Mouse (Mus musculus): ENCODE results near the gene Kcnip1. TPM values are rescaled to one million over a fixed set of nuclear protein-coding genes. Genes with fewer than 3 reads are reported as not detected.

The Kcnip1 gene
- polyA plus RNA-seq, 1 experiment from 2014 or later: 3.1 TPM

DNA sequence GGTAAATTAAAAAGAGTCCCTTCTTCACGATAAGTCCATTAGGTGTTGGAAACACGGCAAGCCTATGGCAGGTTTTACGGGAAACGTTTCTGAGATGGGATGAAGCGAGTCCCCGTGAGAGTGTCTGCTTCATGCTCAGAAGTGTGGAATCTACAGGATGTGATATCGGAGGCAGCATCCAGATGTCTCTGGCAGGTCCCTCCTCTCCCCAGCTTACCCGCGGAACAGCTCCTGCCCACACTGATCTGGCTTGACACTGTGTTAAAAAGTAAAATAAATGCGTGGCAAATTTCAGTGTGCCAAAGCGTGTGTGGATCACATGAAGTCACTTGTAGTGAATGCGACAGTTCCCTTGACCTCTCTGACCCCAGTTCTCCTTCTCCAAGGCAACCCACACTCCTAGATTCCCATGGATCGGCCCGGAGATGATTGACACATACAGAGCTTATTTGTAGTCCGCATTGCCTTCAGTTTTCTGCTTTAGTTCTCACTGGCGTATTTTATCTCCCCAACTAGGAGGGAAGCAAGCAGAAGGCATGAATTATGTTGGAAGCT lies 231.7 kb downstream of the Kcnip1 start:
- Histone ChIP-seq H3K27ac (no peak overlapping the region), H3K27me3 (peaks cover 6% of the 10 kb centered on the region; the same call in 1 of the 2 replicates), H3K4me3 (no peak overlapping the region), H3K9me3 (no peaks in the 10 kb centered on the region), H3K4me1 (0 out of 2 replicates have a peak, but pooled peaks cover 2% of the 10 kb centered on the region), H3K4me2 (replicated peaks) (no peak overlapping the region), H3K9ac (no peak overlapping the region), H3K36me3 (no peaks in the 10 kb centered on the region)
- no peak for ATAC-seq (ENCODE audit: low FRiP score, low read depth)
- WGBS: 74% methylated on average over 16 of the region's 16 CpGs

GRCm38 (mm10) chr11:33756624-33757023 lies 236.3 kb downstream of the Kcnip1 start:
- no peaks in the 10 kb centered on the region for H3K36me3 ChIP-seq
- no peak overlapping the region for H3K27ac ChIP-seq
- ATAC-seq (ENCODE audit: low FRiP score, low read depth): no peak
- no peak overlapping the region for H3K4me2 ChIP-seq (replicated peaks)
- no peak overlapping the region for H3K4me3 ChIP-seq
- H3K27me3 ChIP-seq: peaks cover 16% of the 10 kb centered on the region; the same call in 1 of the 2 replicates
- WGBS: 65% methylated on average over 15 of the region's 15 CpGs
- H3K4me1 ChIP-seq: peaks cover 10% of the 10 kb centered on the region; the same call in 1 of the 2 replicates
- no peaks in the 10 kb centered on the region for H3K9me3 ChIP-seq
- H3K9ac ChIP-seq: no peak overlapping the region

GRCm38 (mm10) chr11:33752431-33752873 lies 240.5 kb downstream of the Kcnip1 start:
- H3K9me3 ChIP-seq: no peaks in the 10 kb centered on the region
- peaks cover 7% of the 10 kb centered on the region; the same call in 1 of the 2 replicates for H3K4me1 ChIP-seq
- no peak overlapping the region for H3K4me2 ChIP-seq (replicated peaks)
- no peak for ATAC-seq (ENCODE audit: low FRiP score, low read depth)
- H3K36me3 ChIP-seq: no peaks in the 10 kb centered on the region
- H3K4me3 ChIP-seq: no peak overlapping the region
- H3K27me3 ChIP-seq: peaks cover 13% of the 10 kb centered on the region; the same call in 1 of the 2 replicates
- H3K27ac ChIP-seq: no peak overlapping the region
- no peak overlapping the region for H3K9ac ChIP-seq
- WGBS: 19% methylated on average over 4 of the region's 4 CpGs

DNA sequence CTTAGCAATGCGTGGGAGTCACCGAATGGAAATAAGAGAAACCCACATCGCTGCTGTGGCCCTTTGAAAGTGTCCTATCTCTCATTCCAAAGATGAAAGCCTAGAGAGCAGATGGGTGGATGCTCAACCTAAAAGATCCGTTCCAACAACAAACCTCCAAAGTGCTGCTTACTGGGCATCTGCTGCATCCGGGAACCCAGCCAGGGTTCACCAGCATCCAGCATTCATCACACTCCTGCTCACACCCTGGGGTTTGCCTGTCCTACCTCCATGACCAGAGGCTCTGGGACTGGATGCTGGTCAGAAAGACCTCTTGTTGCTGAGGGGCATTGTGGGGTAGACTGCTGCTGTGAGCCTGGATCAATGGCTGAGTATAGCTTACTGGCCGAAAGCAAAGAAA lies 241.4 kb downstream of the Kcnip1 start:
- no peaks in the 10 kb centered on the region for H3K36me3 ChIP-seq
- H3K27me3 ChIP-seq: peaks cover 12% of the 10 kb centered on the region; the same call in 1 of the 2 replicates
- ATAC-seq (ENCODE audit: low FRiP score, low read depth): no peak
- no peak overlapping the region for H3K9ac ChIP-seq
- 89% methylated on average over 6 of the region's 6 CpGs for WGBS
- no peak overlapping the region for H3K27ac ChIP-seq
- H3K4me3 ChIP-seq: no peak overlapping the region
- peaks cover 7% of the 10 kb centered on the region; the same call in 1 of the 2 replicates for H3K4me1 ChIP-seq
- no peak overlapping the region for H3K4me2 ChIP-seq (replicated peaks)
- no peaks in the 10 kb centered on the region for H3K9me3 ChIP-seq

DNA sequence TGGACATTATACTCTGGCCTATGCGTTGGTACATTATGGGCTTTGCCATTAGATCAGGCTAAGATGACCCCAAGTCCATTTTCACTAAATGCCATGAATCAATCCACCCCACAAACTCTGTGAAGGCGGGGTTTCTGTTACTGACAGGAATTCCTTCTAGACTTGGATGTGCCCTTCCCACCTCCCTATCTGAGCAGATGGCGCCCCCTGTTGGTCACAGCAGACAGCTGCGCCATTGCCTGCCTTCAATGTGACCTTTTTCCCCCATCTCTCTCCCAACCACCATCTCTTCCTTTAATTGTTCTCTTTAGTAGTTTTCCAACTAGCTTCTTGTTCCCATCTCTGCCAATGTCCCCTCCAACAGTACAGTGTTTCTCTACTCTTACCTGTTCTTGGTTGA lies 243.0 kb downstream of the Kcnip1 start:
- Histone ChIP-seq H3K4me3 (no peak overlapping the region), H3K4me1 (peaks cover 7% of the 10 kb centered on the region; the same call in 1 of the 2 replicates), H3K9ac (no peak overlapping the region), H3K27me3 (0 out of 2 replicates have a peak, but pooled peaks cover under 1% of the 10 kb centered on the region), H3K27ac (no peak overlapping the region), H3K4me2 (replicated peaks) (no peak overlapping the region), H3K9me3 (no peaks in the 10 kb centered on the region), H3K36me3 (no peaks in the 10 kb centered on the region)
- no peak for ATAC-seq (ENCODE audit: low FRiP score, low read depth)
- WGBS: 86% methylated on average over 4 of the region's 4 CpGs

GRCm38 (mm10) chr11:33749408-33749807 lies 243.5 kb downstream of the Kcnip1 start:
- no peak overlapping the region for H3K9ac ChIP-seq
- 95% methylated on average over 12 of the region's 12 CpGs for WGBS

DNA sequence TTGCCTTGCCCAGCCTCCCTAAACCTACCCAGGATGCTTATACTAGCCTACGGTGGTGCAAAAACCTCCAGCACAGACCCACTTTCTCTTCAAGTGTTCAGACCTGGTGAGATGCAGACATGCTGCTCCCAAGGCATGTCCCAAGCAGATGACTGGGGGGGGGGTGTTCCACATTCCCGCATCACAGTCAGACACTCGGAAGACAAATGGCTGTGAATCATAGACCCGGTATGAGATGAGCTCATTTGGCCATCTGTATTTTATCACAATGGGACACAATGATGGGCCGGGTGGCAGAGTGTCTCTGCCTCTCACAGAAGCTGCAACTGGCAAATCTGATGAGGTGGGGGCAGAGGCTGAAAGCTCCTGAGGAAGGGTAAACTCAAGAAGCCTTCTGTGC lies 244.2 kb downstream of the Kcnip1 start:
- H3K4me1 ChIP-seq: peaks cover 7% of the 10 kb centered on the region; the same call in 1 of the 2 replicates
- H3K4me2 ChIP-seq (replicated peaks): no peak overlapping the region
- no peak overlapping the region for H3K4me3 ChIP-seq
- H3K9ac ChIP-seq: no peak overlapping the region
- no peaks in the 10 kb centered on the region for H3K9me3 ChIP-seq
- H3K36me3 ChIP-seq: no peaks in the 10 kb centered on the region
- no peaks in the 10 kb centered on the region for H3K27me3 ChIP-seq
- no peak for ATAC-seq (ENCODE audit: low FRiP score, low read depth)
- no peak overlapping the region for H3K27ac ChIP-seq
- 72% methylated on average over 5 of the region's 5 CpGs for WGBS

More at GRCm38 (mm10) chr11:33749408-33749807, 243.5 kb downstream of the Kcnip1 start:
- peaks cover 7% of the 10 kb centered on the region; the same call in 1 of the 2 replicates for H3K4me1 ChIP-seq
- H3K4me2 ChIP-seq (replicated peaks): no peak overlapping the region
- ATAC-seq (ENCODE audit: low FRiP score, low read depth): no peak
- no peak overlapping the region for H3K27ac ChIP-seq
- H3K9me3 ChIP-seq: no peaks in the 10 kb centered on the region
- no peaks in the 10 kb centered on the region for H3K27me3 ChIP-seq
- H3K36me3 ChIP-seq: no peaks in the 10 kb centered on the region
- no peak overlapping the region for H3K4me3 ChIP-seq

- H3K36me3 ChIP-seq: no peaks in the 10 kb centered on the region
- no peak for ATAC-seq (ENCODE audit: low FRiP score, low read depth)
- no peaks in the 10 kb centered on the region for H3K9me3 ChIP-seq
- H3K4me3 ChIP-seq: no peak overlapping the region
- H3K27ac ChIP-seq: no peak overlapping the region
- 65% methylated on average over 5 of the region's 5 CpGs for WGBS
- H3K9ac ChIP-seq: no peak overlapping the region
- H3K27me3 ChIP-seq: no peaks in the 10 kb centered on the region; the same call in 1 of the 2 replicates
- H3K4me2 ChIP-seq (replicated peaks): no peak overlapping the region
- peaks cover 6% of the 10 kb centered on the region; the same call in 1 of the 2 replicates for H3K4me1 ChIP-seq
These were observed 245.5 kb downstream of the Kcnip1 start for GRCm38 (mm10) chr11:33747402-33747955.

DNA sequence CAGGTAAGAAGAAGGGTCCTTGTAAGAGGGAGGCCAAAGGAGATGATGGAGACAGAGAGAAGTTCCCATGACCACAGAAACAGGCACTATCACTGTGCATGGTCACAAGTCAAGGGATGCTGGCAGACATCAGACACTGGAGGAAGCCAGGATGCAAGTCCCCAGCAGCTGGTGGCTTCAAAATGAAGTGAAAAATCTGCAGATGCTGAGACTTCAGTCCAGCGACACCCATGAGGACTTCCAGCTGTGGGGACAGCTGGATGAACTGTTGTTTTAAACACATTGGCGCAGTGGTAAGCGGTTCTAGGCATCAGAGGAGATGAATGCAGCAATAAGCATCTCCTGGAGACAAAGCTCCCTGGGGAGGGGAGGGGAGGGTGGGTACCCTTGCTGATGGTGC lies 246.6 kb downstream of the Kcnip1 start:
- ATAC-seq (ENCODE audit: low FRiP score, low read depth): no peak

DNA sequence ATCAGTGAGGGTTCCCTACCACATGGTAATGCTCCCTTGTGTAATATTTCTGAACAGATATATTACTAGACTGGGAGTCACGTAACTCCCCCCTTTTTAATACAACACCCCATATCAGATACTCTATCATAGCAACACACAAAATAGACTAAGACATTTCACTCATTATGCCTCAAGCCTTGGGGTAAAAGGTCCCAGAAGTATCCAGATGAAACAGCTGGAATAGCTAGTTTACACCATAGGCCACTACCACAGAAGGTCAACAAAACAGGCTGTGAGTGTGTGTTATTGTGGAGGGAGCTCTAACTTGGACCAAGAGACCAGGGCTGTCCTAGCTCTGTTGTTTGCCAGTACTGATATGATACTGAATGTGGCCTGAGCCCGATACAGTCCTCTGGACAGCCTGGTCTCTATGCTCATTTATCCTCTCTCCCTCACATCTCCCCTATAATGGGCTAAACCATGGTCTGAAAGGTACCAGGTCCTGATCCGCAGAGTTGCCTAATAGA lies 247.1 kb downstream of the Kcnip1 start:
- Histone ChIP-seq H3K4me3 (no peak overlapping the region), H3K9me3 (no peaks in the 10 kb centered on the region), H3K27ac (no peak overlapping the region), H3K9ac (no peak overlapping the region), H3K36me3 (no peaks in the 10 kb centered on the region), H3K27me3 (no peaks in the 10 kb centered on the region; the same call in 1 of the 2 replicates), H3K4me1 (no peaks in the 10 kb centered on the region), H3K4me2 (replicated peaks) (no peak overlapping the region)
- 90% methylated on average over 3 of the region's 3 CpGs for WGBS
- no peak for ATAC-seq (ENCODE audit: low FRiP score, low read depth)

More for the DNA sequence above, 246.6 kb downstream of the Kcnip1 start:
- no peaks in the 10 kb centered on the region; the same call in 1 of the 2 replicates for H3K27me3 ChIP-seq
- no peak overlapping the region for H3K27ac ChIP-seq
- H3K4me3 ChIP-seq: no peak overlapping the region
- H3K36me3 ChIP-seq: no peaks in the 10 kb centered on the region
- no peaks in the 10 kb centered on the region for H3K4me1 ChIP-seq
- WGBS: 76% methylated on average over 3 of the region's 3 CpGs
- H3K4me2 ChIP-seq (replicated peaks): no peak overlapping the region
- no peak overlapping the region for H3K9ac ChIP-seq
- H3K9me3 ChIP-seq: no peaks in the 10 kb centered on the region

- no peak for ATAC-seq (ENCODE audit: low FRiP score, low read depth)
- no peak overlapping the region for H3K4me2 ChIP-seq (replicated peaks)
These were observed 248.5 kb downstream of the Kcnip1 start for GRCm38 (mm10) chr11:33744429-33744828.

DNA sequence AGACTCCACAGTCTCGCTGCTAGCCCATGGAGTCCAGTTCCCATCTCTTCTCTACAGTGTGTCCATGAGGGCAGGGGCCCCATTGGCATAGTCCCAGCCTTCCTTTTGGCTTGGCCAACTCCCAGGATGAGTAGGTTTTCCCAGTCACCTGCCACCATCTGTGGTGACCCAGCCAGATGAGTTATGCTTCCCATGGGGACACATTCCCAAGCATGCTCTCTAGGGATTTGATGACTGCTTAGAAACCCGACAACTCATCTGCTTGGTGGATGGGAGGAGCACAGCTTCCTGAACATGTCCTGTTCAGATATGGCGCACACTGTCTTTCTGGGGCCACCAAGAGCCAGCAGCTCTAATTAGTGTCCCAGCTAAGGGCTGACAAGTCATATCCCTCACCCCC lies 252.8 kb downstream of the Kcnip1 start:
- WGBS: 82% methylated on average over 3 of the region's 3 CpGs
- no peak for ATAC-seq (ENCODE audit: low FRiP score, low read depth)

More at GRCm38 (mm10) chr11:33744429-33744828, 248.5 kb downstream of the Kcnip1 start:
- Histone ChIP-seq H3K4me1 (no peaks in the 10 kb centered on the region), H3K4me3 (no peak overlapping the region), H3K27ac (no peak overlapping the region), H3K27me3 (peaks cover 2% of the 10 kb centered on the region; the same call in 1 of the 2 replicates), H3K9me3 (no peaks in the 10 kb centered on the region), H3K9ac (no peak overlapping the region), H3K36me3 (no peaks in the 10 kb centered on the region)
- 45% methylated on average over 7 of the region's 7 CpGs for WGBS

More for the DNA sequence above, 252.8 kb downstream of the Kcnip1 start:
- no peak overlapping the region for H3K27ac ChIP-seq
- H3K36me3 ChIP-seq: no peaks in the 10 kb centered on the region
- H3K9me3 ChIP-seq: no peaks in the 10 kb centered on the region
- no peak overlapping the region for H3K4me2 ChIP-seq (replicated peaks)
- no peak overlapping the region for H3K9ac ChIP-seq
- H3K4me3 ChIP-seq: no peak overlapping the region
- H3K27me3 ChIP-seq: peaks cover 8% of the 10 kb centered on the region; the same call in 1 of the 2 replicates
- no peaks in the 10 kb centered on the region for H3K4me1 ChIP-seq

Data from limb, embryonic 13.5 days (tissue).